Mouse (Mus musculus) hindbrain, postnatal 0 days (tissue): ENCODE measurements at regions not wholly inside any gene's neighbourhood (a gene's known extent, or its start where the extent isn't known, plus 50 kb on each side); places are given as distances from the start of the nearest gene placed in this dataset.

ENCODE experiments used
- ATAC-seq: fragments of 200-750 bp; cut with Nextera tagmentation; 2 replicates; pipeline ENCODE4 v1.8.0; 2017; ENCODE audit warnings: mild to moderate bottlenecking, moderate TSS enrichment, moderate library complexity
- DNase-seq: peaks from one replicate; pipeline ENCODE4 v3.0.0-alpha.2; 2015; ENCODE audit warnings: low spot score
- H3K27ac ChIP-seq: fragments of 300-500 bp; sonication (generic); 2 replicates; pipeline ENCODE4 v1.5.1; 2014; ENCODE audit warnings: mild to moderate bottlenecking
- H3K27me3 ChIP-seq: fragments of 300-500 bp; sonication (generic); 2 replicates; pipeline ENCODE4 v1.6.1; 2014; ENCODE audit warnings: low read length, mixed read lengths; ENCODE audit not compliant: insufficient read depth
- H3K36me3 ChIP-seq: fragments of 300-500 bp; sonication (generic); 2 replicates; pipeline ENCODE4 v1.6.1; 2014; ENCODE audit warnings: low read length, mixed read lengths; ENCODE audit not compliant: insufficient read depth
- H3K4me1 ChIP-seq: fragments of 300-500 bp; sonication (generic); 2 replicates; pipeline ENCODE4 v1.6.1; 2014; ENCODE audit warnings: antibody characterized with exemption, low read length, mixed read lengths; ENCODE audit not compliant: insufficient read depth
- H3K4me2 ChIP-seq: fragments of 300-500 bp; sonication (generic); 2 replicates; pipeline ENCODE4 v1.6.1; 2014; ENCODE audit warnings: low read depth, mild to moderate bottlenecking, low read length, moderate library complexity, mixed read lengths
- H3K4me3 ChIP-seq: fragments of 300-500 bp; sonication (generic); 2 replicates; pipeline ENCODE4 v1.5.1; 2014; ENCODE audit warnings: low read length
- H3K9ac ChIP-seq: fragments of 300-500 bp; sonication (generic); replicated peaks from 2 replicates; pipeline ENCODE4 v1.6.1; 2014; ENCODE audit warnings: mild to moderate bottlenecking, low read length, moderate library complexity, mixed read lengths
- H3K9me3 ChIP-seq: fragments of 300-500 bp; sonication (generic); 2 replicates; pipeline ENCODE4 v1.6.1; 2016; ENCODE audit warnings: low read length, mixed read lengths
- CTCF ChIP-seq: IDR thresholded peaks from 2 replicates; pipeline ENCODE4 v1.5.1; 2016; ENCODE audit warnings: antibody characterized with exemption, control low read depth, low read depth
- WGBS: fragments of 180-500 bp; shearing (Covaris S2); extraction: QIAGEN DNeasy Blood & Tissue Kit; methylation state at CpG from one replicate; pipeline ENCODE4 v1.1.7; 2014; 5-methylcytosine and 5-hydroxymethylcytosine counted together

GRCm38 (mm10) chr5:46824934-46825333 lies 967.5 kb upstream of the Lcorl start:
- no peak for DNase-seq
- H3K27ac ChIP-seq, result no peak overlapping the region
- 66% methylated on average over 3 of the region's 3 CpGs for WGBS
- no peak overlapping the region for H3K9ac ChIP-seq
- H3K9me3 ChIP-seq, result no peaks in the 10 kb centered on the region
- ATAC-seq, result no peak
- no peak overlapping the region for H3K4me2 ChIP-seq
- peaks cover 4% of the 10 kb centered on the region; the same call in 1 of the 2 replicates for H3K4me1 ChIP-seq
- H3K36me3 ChIP-seq, result no peaks in the 10 kb centered on the region
- no peak for TF ChIP-seq CTCF
- H3K27me3 ChIP-seq, result no peaks in the 10 kb centered on the region
- no peak overlapping the region for H3K4me3 ChIP-seq

- Histone ChIP-seq H3K9me3 (no peaks in the 10 kb centered on the region), H3K4me3 (no peak overlapping the region), H3K4me2 (no peak overlapping the region), H3K36me3 (no peaks in the 10 kb centered on the region), H3K9ac (no peak overlapping the region), H3K27ac (no peak overlapping the region), H3K27me3 (no peaks in the 10 kb centered on the region), H3K4me1 (no peaks in the 10 kb centered on the region)
- TF ChIP-seq CTCF, result no peak
- DNase-seq (no peak), ATAC-seq (no peak)
- 97% methylated on average over 2 of the region's 2 CpGs for WGBS
Observed at GRCm38 (mm10) chr5:46795102-46795501, 937.7 kb upstream of the Lcorl start.

- H3K4me3 ChIP-seq, result no peak overlapping the region
- TF ChIP-seq CTCF, result no peak
- no peak overlapping the region for H3K9ac ChIP-seq
- 81% methylated on average over 7 of the region's 7 CpGs for WGBS
- H3K36me3 ChIP-seq, result no peaks in the 10 kb centered on the region
- H3K27me3 ChIP-seq, result no peaks in the 10 kb centered on the region
- no peaks in the 10 kb centered on the region for H3K4me1 ChIP-seq
- no peaks in the 10 kb centered on the region for H3K9me3 ChIP-seq
- DNase-seq (no peak), ATAC-seq (no peak)
- no peak overlapping the region for H3K27ac ChIP-seq
- H3K4me2 ChIP-seq, result no peak overlapping the region
Observed at GRCm38 (mm10) chr5:46794028-46794705, 936.8 kb upstream of the Lcorl start.

- WGBS, result 43% methylated on average over 3 of the region's 3 CpGs
- Histone ChIP-seq H3K4me1 (no peaks in the 10 kb centered on the region), H3K4me2 (no peak overlapping the region), H3K9me3 (no peaks in the 10 kb centered on the region), H3K4me3 (no peak overlapping the region), H3K27ac (no peak overlapping the region), H3K36me3 (no peaks in the 10 kb centered on the region), H3K27me3 (no peaks in the 10 kb centered on the region), H3K9ac (no peak overlapping the region)
- no peak for TF ChIP-seq CTCF
- DNase-seq (no peak), ATAC-seq (no peak)
Observed at GRCm38 (mm10) chr5:46791051-46791450, 933.6 kb upstream of the Lcorl start.

GRCm38 (mm10) chr5:46790536-46790935 lies 933.1 kb upstream of the Lcorl start:
- Histone ChIP-seq H3K9me3 (no peaks in the 10 kb centered on the region), H3K4me1 (no peaks in the 10 kb centered on the region), H3K36me3 (no peaks in the 10 kb centered on the region), H3K27me3 (no peaks in the 10 kb centered on the region), H3K4me2 (no peak overlapping the region), H3K4me3 (no peak overlapping the region), H3K27ac (no peak overlapping the region), H3K9ac (no peak overlapping the region)
- WGBS, result 39% methylated on average over 3 of the region's 3 CpGs
- ATAC-seq (no peak), DNase-seq (peak; percentile 10)
- no peak for TF ChIP-seq CTCF

GRCm38 (mm10) chr5:46787079-46787478 lies 929.7 kb upstream of the Lcorl start:
- TF ChIP-seq CTCF, result no peak
- DNase-seq (no peak), ATAC-seq (no peak)
- H3K4me3 ChIP-seq, result no peak overlapping the region
- no peak overlapping the region for H3K9ac ChIP-seq
- no peaks in the 10 kb centered on the region for H3K27me3 ChIP-seq
- H3K9me3 ChIP-seq, result no peaks in the 10 kb centered on the region
- H3K4me1 ChIP-seq, result no peaks in the 10 kb centered on the region
- no peak overlapping the region for H3K27ac ChIP-seq
- H3K36me3 ChIP-seq, result no peaks in the 10 kb centered on the region
- no peak overlapping the region for H3K4me2 ChIP-seq
- 34% methylated on average over 3 of the region's 3 CpGs for WGBS

GRCm38 (mm10) chr5:46756094-46756493 lies 898.7 kb upstream of the Lcorl start:
- H3K27ac ChIP-seq, result no peak overlapping the region
- no peak for TF ChIP-seq CTCF
- no peaks in the 10 kb centered on the region for H3K36me3 ChIP-seq
- H3K4me1 ChIP-seq, result no peaks in the 10 kb centered on the region
- no peak overlapping the region for H3K9ac ChIP-seq
- ATAC-seq, result no peak
- WGBS, result 36% methylated on average over 5 of the region's 5 CpGs
- H3K4me3 ChIP-seq, result no peak overlapping the region
- H3K9me3 ChIP-seq, result no peaks in the 10 kb centered on the region
- no peak overlapping the region for H3K4me2 ChIP-seq
- no peak for DNase-seq
- H3K27me3 ChIP-seq, result no peaks in the 10 kb centered on the region
